Mouse (Mus musculus) megakaryocyte-erythroid progenitor cell, adult 5 weeks (primary cell): Measurements from ENCODE around the gene Tbc1d5. TPM values are rescaled to one million over a fixed set of nuclear protein-coding genes. Genes with fewer than 3 reads are reported as not detected.

ENCODE experiments used
- polyA plus RNA-seq: library from polyadenylated mRNA; stranded (reverse); fragments of >175 nt; gene quantifications from 2 replicates; pipeline ENCODE4 v1.2.3, GENCODE M21; 2012

Tbc1d5 gene
- 17.4 and 19.4 TPM in 2 replicates for polyA plus RNA-seq

DNA sequence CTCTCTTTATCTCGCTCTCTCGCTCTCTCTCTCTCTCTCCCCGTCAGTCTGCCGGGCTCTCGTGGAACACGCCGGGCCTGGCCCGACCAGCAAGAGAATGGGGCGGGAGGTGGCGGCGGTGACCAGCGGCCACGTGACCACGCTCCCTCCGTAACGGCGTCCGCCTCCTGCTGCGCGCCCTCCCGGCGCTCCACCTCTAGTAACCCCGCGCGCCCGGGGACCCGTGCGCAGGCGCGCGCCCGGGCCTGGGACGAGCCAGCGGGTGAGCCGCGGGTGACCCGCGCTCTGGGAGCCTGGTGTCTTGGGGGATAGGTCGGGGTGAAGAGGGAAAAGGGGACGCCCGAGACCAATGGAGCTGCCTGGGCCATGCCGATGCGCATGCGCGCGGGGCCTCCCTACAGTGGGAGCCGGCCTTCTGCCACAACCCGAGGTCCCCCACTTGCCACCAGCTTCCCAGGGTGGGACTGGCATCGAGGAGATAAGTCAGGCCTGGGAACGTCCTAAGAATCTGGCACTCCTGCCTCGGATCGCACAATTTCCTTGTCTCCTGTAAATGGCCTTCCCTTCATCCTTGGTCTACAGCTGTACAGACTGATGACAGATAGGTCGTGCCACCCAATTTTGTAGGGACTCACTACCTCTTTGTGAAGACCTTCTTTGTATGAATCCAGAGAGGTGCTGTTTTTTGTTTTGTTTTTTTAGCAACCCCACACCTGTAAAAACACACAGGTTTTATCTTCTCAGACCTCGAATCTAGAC lies at the start of gene Tbc1d5:
Gene Tbc1d5, minus strand, starts transcription at position 158 of the 759 bp plus-strand sequence.

